Mouse (Mus musculus) heart, postnatal 0 days (tissue): ENCODE results near the gene Ccdc170. TPM values are rescaled to one million over a fixed set of nuclear protein-coding genes. Genes with fewer than 3 reads are reported as not detected.
A peak's percentile ranks its signal among the peaks of the same experiment; 100 is the strongest.

Source experiments
- ATAC-seq: fragments of 200-750 bp; cut with Nextera tagmentation; 2 replicates; pipeline ENCODE4 v1.8.0; 2017; ENCODE audit warnings: low read depth, moderate number of reproducible peaks, moderate library complexity; ENCODE audit not compliant: insufficient read depth
- DNase-seq: peaks from one replicate; pipeline ENCODE4 v3.0.0-alpha.2; 2016; ENCODE audit warnings: low spot score
- H3K27ac ChIP-seq: fragments of 300-500 bp; sonication (generic); 2 replicates; pipeline ENCODE4 v1.5.1; 2014; ENCODE audit warnings: low read depth, mild to moderate bottlenecking
- H3K27me3 ChIP-seq: fragments of 300-500 bp; sonication (generic); 2 replicates; pipeline ENCODE4 v1.6.1; 2014; ENCODE audit warnings: low read length, mixed read lengths; ENCODE audit not compliant: control insufficient read depth, insufficient read depth
- H3K36me3 ChIP-seq: fragments of 300-500 bp; sonication (generic); replicated peaks from 2 replicates; pipeline ENCODE4 v1.6.1; 2014; ENCODE audit warnings: low read length, mixed read lengths; ENCODE audit not compliant: control insufficient read depth, insufficient read depth
- H3K4me1 ChIP-seq: fragments of 300-500 bp; sonication (generic); 2 replicates; pipeline ENCODE4 v1.6.1; 2014; ENCODE audit warnings: antibody characterized with exemption; ENCODE audit not compliant: control insufficient read depth, insufficient read depth
- H3K4me2 ChIP-seq: fragments of 300-500 bp; sonication (generic); 2 replicates; pipeline ENCODE4 v1.6.1; 2014; ENCODE audit warnings: low read depth, mild to moderate bottlenecking, low read length, moderate library complexity
- H3K4me3 ChIP-seq: fragments of 300-500 bp; sonication (generic); 2 replicates; pipeline ENCODE4 v1.5.1; 2014; ENCODE audit warnings: low read depth, low read length
- H3K9ac ChIP-seq: fragments of 300-500 bp; sonication (generic); replicated peaks from 2 replicates; pipeline ENCODE4 v1.6.1; 2014; ENCODE audit warnings: low read depth, low read length, mixed read lengths
- H3K9me3 ChIP-seq: fragments of 300-500 bp; sonication (generic); replicated peaks from 2 replicates; pipeline ENCODE4 v1.6.1; 2016; ENCODE audit warnings: low read length; ENCODE audit not compliant: control insufficient read depth
- CTCF ChIP-seq: IDR thresholded peaks from 2 replicates; pipeline ENCODE4 v1.5.1; 2016; ENCODE audit warnings: antibody characterized with exemption, control low read depth, low read depth
- EP300 ChIP-seq: IDR thresholded peaks from 2 replicates; pipeline ENCODE4 v1.6.1; 2016; ENCODE audit warnings: antibody characterized with exemption, low read depth
- WGBS: fragments of 180-500 bp; shearing (Covaris S2); extraction: QIAGEN DNeasy Blood & Tissue Kit; methylation state at CpG from one replicate; pipeline ENCODE4 v1.1.7; 2014; 5-methylcytosine and 5-hydroxymethylcytosine counted together
- polyA plus RNA-seq: library from polyadenylated mRNA; unstranded; fragments of >200 nt; fragmentation: Nextera tagmentation; extraction: Ambion mirVana; gene quantifications from 2 replicates; pipeline ENCODE4 v1.2.1, GENCODE M21; 2015
- total RNA-seq: library from RNA; depleted of rRNA; stranded (reverse); fragments of >200 nt; gene quantifications from 2 replicates; pipeline ENCODE4 v1.2.3, GENCODE M21; 2014; ENCODE audit warnings: low replicate concordance

Gene Ccdc170
- total and polyA plus RNA-seq, 2 experiments from 2014 or later, result not detected

- DNase-seq, result no peak
- Histone ChIP-seq H3K4me3 (no peak overlapping the region), H3K36me3 (no peaks in the 10 kb centered on the region), H3K4me2 (no peak overlapping the region), H3K27ac (no peak overlapping the region), H3K27me3 (no peaks in the 10 kb centered on the region), H3K4me1 (no peaks in the 10 kb centered on the region), H3K9ac (no peak overlapping the region), H3K9me3 (no peaks in the 10 kb centered on the region)
- 76% methylated on average over 4 of the region's 4 CpGs for WGBS
- no peak for ATAC-seq
- TF ChIP-seq EP300, result no peak
- TF ChIP-seq CTCF, result no peak
Observed at GRCm38 (mm10) chr10:4589576-4589975, 107.3 kb downstream of the Ccdc170 start.

DNA sequence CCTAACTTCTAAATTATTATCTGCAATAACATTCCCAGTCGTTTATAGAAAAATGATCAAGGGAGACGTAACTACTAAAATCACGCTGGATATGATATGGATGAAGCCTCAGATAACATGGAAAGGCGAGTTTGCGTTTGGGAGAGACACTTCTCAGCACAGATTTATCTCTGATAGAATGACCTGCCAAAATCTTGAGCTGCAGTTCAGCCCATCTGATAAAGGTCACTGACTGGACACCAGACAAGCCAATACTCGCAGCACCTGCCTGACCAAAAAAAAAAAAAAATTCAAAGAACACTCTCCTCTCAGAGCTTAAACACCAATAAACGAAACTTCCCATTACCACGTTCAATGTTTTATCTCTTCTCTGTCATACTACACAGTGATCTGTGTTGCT is 108.7 kb downstream of the Ccdc170 start:
- Histone ChIP-seq H3K4me1 (no peaks in the 10 kb centered on the region), H3K27me3 (no peaks in the 10 kb centered on the region), H3K9ac (no peak overlapping the region), H3K4me2 (no peak overlapping the region), H3K4me3 (no peak overlapping the region), H3K27ac (no peak overlapping the region), H3K9me3 (no peaks in the 10 kb centered on the region), H3K36me3 (no peaks in the 10 kb centered on the region)
- TF ChIP-seq CTCF (no peak), EP300 (no peak)
- 75% methylated on average over 8 of the region's 8 CpGs for WGBS
- ATAC-seq (no peak), DNase-seq (no peak)

GRCm38 (mm10) chr10:4593828-4594227 is 111.5 kb downstream of the Ccdc170 start:
- Histone ChIP-seq H3K27ac (no peak overlapping the region), H3K36me3 (no peaks in the 10 kb centered on the region), H3K27me3 (no peaks in the 10 kb centered on the region), H3K4me1 (no peaks in the 10 kb centered on the region), H3K9me3 (no peaks in the 10 kb centered on the region), H3K4me3 (no peak overlapping the region), H3K4me2 (no peak overlapping the region), H3K9ac (no peak overlapping the region)
- DNase-seq (no peak), ATAC-seq (no peak)
- 60% methylated on average over 4 of the region's 4 CpGs for whole genome bisulfite sequencing
- TF ChIP-seq EP300 (no peak), CTCF (peak; percentile 49)

GRCm38 (mm10) chr10:4597211-4597610 is 114.9 kb downstream of the Ccdc170 start:
- no peaks in the 10 kb centered on the region for H3K36me3 ChIP-seq
- no peaks in the 10 kb centered on the region for H3K27me3 ChIP-seq
- no peak for TF ChIP-seq EP300
- no peak for TF ChIP-seq CTCF
- H3K27ac ChIP-seq, result no peak overlapping the region
- no peak overlapping the region for H3K4me2 ChIP-seq
- no peak overlapping the region for H3K9ac ChIP-seq
- DNase-seq (no peak), ATAC-seq (no peak)
- H3K4me1 ChIP-seq, result no peaks in the 10 kb centered on the region
- no peak overlapping the region for H3K4me3 ChIP-seq
- 80% methylated on average over 4 of the region's 4 CpGs for WGBS
- no peaks in the 10 kb centered on the region for H3K9me3 ChIP-seq

DNA sequence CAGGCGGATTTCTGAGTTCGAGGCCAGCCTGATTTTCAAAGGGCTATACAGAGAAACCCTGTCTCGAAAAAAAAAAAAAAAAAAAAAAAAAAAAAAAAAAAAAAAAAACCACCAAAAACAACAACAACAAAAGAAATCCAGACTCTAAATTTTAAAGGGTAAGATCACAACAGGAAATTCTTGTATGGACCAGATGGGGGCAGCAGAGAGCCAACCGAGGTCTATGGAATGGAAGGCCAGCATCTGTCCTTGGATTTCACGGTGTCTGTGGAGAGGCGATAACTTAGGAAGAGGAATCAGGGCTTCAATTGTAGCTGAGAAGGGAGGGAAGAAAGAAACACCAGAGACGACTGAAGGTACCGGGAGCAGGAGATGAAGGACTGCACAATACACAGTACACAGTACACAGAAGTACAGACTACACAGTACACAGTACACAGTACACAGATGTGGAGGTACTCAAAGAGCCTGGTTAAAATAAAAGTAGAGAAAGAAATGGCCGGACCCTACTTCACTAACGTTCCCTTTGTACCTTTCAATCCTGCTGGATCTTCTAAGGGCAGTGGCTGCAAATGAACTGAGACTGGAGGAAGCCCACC is 116.0 kb downstream of the Ccdc170 start:
- Histone ChIP-seq H3K9ac (no peak overlapping the region), H3K9me3 (no peaks in the 10 kb centered on the region), H3K36me3 (no peaks in the 10 kb centered on the region), H3K4me2 (no peak overlapping the region), H3K27ac (no peak overlapping the region), H3K4me1 (no peaks in the 10 kb centered on the region), H3K27me3 (no peaks in the 10 kb centered on the region), H3K4me3 (no peak overlapping the region)
- DNase-seq (peak; percentile 65), ATAC-seq (peak; percentile 36; the same call in 1 of the 2 replicates)
- 57% methylated on average over 10 of the region's 10 CpGs for WGBS
- TF ChIP-seq EP300 (no peak), CTCF (peak; percentile 59)

- DNase-seq, result no peak
- Histone ChIP-seq H3K9me3 (no peaks in the 10 kb centered on the region), H3K9ac (no peak overlapping the region), H3K4me2 (no peak overlapping the region), H3K27ac (no peak overlapping the region), H3K27me3 (no peaks in the 10 kb centered on the region), H3K4me3 (no peak overlapping the region), H3K4me1 (no peaks in the 10 kb centered on the region), H3K36me3 (no peaks in the 10 kb centered on the region)
- WGBS, result 72% methylated on average over 12 of the region's 12 CpGs
- no peak for ATAC-seq
- no peak for TF ChIP-seq EP300
Observed at GRCm38 (mm10) chr10:4598916-4599315, 116.6 kb downstream of the Ccdc170 start.
